Mouse (Mus musculus): ENCODE measurements around the gene Pum1. TPM values are rescaled to one million over a fixed set of nuclear protein-coding genes. Genes with fewer than 3 reads are reported as not detected.

Gene Pum1
- polyA plus RNA-seq, 1 experiment from 2014 or later = 49.6 TPM

DNA sequence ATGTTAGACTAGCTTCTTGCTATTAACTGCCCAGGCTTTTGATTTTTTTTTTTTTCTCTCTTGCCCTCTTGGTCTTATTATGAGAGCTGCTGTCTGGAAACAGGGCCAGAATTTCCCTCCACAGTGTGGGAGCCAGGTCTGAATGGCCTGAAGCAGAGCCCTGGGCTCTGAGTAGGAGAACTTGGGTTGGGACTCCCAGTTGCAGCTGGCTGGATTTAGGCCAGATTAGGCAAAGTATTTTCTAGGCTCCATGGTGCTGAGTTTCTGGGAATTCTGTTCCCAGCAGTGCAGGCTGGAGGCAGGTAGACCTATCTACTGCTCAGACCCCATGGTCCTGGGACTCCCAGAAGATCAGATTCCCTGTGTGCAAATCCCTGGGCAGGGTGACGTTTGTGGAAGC lies 135.3 kb downstream of the Pum1 start:
- POLR2A ChIA-PET = no interaction called here
- in situ Hi-C loops (cut with MboI; ENCODE audit: low pct_unique_long_range_greater_than_20kb) = loop anchor here (5.0 to 25.0 kb wide), 2 partner anchors 34 to 1039 kb away; partner anchors contain the start of genes Mecr and Ptpru
- CTCF ChIA-PET = interaction anchor here (1.6 kb wide), 1 partner anchor 94 kb away, joined by 3 read pairs; no protein-coding TSS in a partner anchor
- no peak for TF ChIP-seq CTCF (IDR thresholded peaks at IDR 0.05)
- ATAC-seq (no peak), DNase-seq (ENCODE audit: low read depth, low spot score) (no peak)
- H3K27me3 ChIP-seq = no peaks in the 10 kb centered on the region

- no peak for TF ChIP-seq CTCF (IDR thresholded peaks at IDR 0.05)
- H3K27me3 ChIP-seq = no peaks in the 10 kb centered on the region
- no peak for DNase-seq (ENCODE audit: low read depth, low spot score)
- POLR2A ChIA-PET = no interaction called here
- in situ Hi-C loops (cut with MboI; ENCODE audit: low pct_unique_long_range_greater_than_20kb) = loop anchor here (5.0 to 25.0 kb wide), 2 partner anchors 33 to 1038 kb away; partner anchors contain the start of genes Mecr and Ptpru
- CTCF ChIA-PET = interaction anchor here (1.6 kb wide), 1 partner anchor 93 kb away, joined by 3 read pairs; no protein-coding TSS in a partner anchor
- ATAC-seq = no peak
These were observed 136.0 kb downstream of the Pum1 start for GRCm38 (mm10) chr4:130799118-130799517.

DNA sequence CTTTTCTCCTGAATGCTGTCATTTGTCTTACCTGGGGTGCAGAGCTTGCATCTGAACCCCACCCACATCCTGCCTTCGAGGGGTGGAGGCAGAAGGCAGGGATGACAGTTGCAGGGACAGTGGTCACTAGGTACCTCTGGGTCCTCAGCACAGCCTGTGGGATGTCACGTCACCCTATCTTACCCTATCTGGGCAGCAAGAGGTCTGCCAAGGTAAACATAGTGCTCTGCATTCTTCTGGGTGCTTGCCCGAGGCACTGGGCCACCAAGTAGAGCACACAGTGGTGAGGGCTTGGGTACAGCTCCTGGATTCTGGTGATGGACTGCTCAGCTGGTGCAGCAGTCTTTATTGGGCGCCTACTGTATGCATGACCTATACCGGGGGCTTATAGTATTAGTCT lies 136.5 kb downstream of the Pum1 start:
- DNase-seq (ENCODE audit: low read depth, low spot score) = no peak
- no peaks in the 10 kb centered on the region for H3K27me3 ChIP-seq
- in situ Hi-C loops (cut with MboI; ENCODE audit: low pct_unique_long_range_greater_than_20kb) = loop anchor here (5.0 to 25.0 kb wide), 2 partner anchors 33 to 1038 kb away; partner anchors contain the start of genes Mecr and Ptpru
- POLR2A ChIA-PET = no interaction called here
- no peak for TF ChIP-seq CTCF (IDR thresholded peaks at IDR 0.05)
- CTCF ChIA-PET = interaction anchor here (1.6 kb wide), 1 partner anchor 92 kb away, joined by 3 read pairs; no protein-coding TSS in a partner anchor
- ATAC-seq = no peak

DNA sequence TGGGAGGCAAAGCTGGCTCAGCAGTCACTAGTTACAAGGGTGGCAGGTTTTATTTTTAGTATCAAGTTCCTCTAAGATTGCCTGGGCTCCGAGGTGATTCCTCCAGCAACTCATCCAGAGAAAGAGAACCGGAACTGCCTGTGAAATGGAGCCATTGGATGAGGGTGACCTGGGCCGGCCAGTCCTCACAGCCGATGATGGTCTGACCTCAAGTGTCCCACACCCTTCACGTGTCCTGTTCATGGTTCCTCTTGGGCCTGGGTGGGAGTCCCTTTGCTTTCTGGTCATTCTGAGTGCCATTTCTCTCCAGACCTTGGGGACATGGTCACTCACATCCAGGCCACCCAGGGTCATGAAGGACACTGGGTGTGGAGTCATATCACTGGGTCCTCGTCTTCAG lies 137.0 kb downstream of the Pum1 start:
- ATAC-seq = no peak
- no peak for TF ChIP-seq CTCF (IDR thresholded peaks at IDR 0.05)
- in situ Hi-C loops (cut with MboI; ENCODE audit: low pct_unique_long_range_greater_than_20kb) = no loop called here
- POLR2A ChIA-PET = no interaction called here
- CTCF ChIA-PET = interaction anchor here (1.6 kb wide), 1 partner anchor 92 kb away, joined by 3 read pairs; no protein-coding TSS in a partner anchor
- H3K27me3 ChIP-seq = no peaks in the 10 kb centered on the region
- DNase-seq (ENCODE audit: low read depth, low spot score) = no peak

GRCm38 (mm10) chr4:130801198-130801597 lies 138.1 kb downstream of the Pum1 start:
- in situ Hi-C loops (cut with MboI; ENCODE audit: low pct_unique_long_range_greater_than_20kb) = no loop called here
- no peak for DNase-seq (ENCODE audit: low read depth, low spot score)
- H3K27me3 ChIP-seq = no peaks in the 10 kb centered on the region
- no peak for ATAC-seq
- TF ChIP-seq CTCF (IDR thresholded peaks at IDR 0.05) = no peak
- ChIA-PET CTCF (interaction anchor here (0.9 to 1.3 kb wide), 4 partner anchors 10 to 77 kb away, joined by 3 to 5 read pairs (median 4); no protein-coding TSS in a partner anchor), POLR2A (interaction anchor here (0.7 kb wide), 1 partner anchor 37 kb away, joined by 3 read pairs; no protein-coding TSS in a partner anchor)

DNA sequence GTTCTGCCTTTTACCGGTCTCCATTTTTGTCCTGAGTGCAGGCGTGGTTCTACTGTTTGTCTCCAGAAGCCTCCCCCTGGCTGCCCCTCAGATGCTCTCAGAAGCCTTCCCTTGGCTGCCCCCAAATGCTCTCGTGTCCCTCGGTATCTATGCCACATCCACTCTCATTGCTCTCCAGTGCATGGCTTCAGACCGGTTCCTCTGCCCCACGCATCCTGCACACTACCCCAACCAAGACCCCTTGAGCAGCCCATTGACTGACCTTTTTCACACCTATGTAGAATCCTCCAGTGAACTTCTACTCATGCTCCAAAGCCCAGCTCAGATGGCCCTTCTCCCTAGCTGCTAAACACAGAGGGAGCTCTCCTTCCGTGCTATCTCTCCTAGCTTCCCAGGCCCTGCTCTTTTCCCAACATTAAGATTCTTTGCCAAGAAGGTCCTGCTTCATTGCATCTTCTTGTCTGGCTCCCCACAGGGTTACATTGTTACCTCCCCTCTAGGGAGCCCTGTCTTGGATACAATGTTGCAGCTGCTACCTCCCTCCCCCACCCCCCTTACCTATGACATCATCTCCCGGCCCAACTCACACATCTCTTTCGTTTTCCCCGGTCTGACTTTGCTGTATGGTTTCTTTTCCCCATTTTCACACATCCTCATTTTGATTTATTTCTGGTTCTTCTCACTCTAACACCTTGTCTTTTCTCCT lies 138.7 kb downstream of the Pum1 start:
- CTCF ChIA-PET = interaction anchor here (1.0 to 1.3 kb wide), 5 partner anchors 10 to 76 kb away, joined by 3 to 5 read pairs (median 3); no protein-coding TSS in a partner anchor
- in situ Hi-C loops (cut with MboI; ENCODE audit: low pct_unique_long_range_greater_than_20kb) = no loop called here
- POLR2A ChIA-PET = interaction anchor here (0.6 to 0.7 kb wide), 2 partner anchors 36 to 60 kb away, joined by 3 read pairs; no protein-coding TSS in a partner anchor
- TF ChIP-seq CTCF (IDR thresholded peaks at IDR 0.05) = no peak
- ATAC-seq (peak; percentile 68), DNase-seq (ENCODE audit: low read depth, low spot score) (peak; percentile 75)
- no peaks in the 10 kb centered on the region for H3K27me3 ChIP-seq

DNA sequence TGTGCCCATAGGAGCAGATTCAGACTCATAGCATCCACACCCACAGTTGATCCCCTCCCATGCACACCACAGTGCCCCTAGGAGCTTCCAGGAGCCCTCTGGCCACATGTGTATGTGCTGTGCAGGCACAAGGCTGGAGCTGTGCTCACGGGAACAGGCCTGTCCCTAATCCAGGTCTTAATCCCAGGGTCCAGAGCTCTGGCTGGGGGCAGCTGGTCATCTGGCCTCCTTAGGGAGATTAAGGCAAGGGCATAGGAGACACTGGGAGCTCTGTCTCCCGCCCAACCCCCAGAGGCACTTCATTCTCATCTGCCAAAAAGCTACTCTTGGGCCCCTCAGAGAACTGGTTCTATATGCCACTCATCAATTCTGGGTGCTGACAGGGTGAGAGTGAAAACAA lies 140.5 kb downstream of the Pum1 start:
- DNase-seq (ENCODE audit: low read depth, low spot score) (no peak), ATAC-seq (no peak)
- CTCF ChIA-PET = interaction anchor here (1.0 to 1.8 kb wide), 3 partner anchors 14 to 74 kb away, joined by 3 to 4 read pairs (median 3); no protein-coding TSS in a partner anchor
- POLR2A ChIA-PET = no interaction called here
- TF ChIP-seq CTCF (IDR thresholded peaks at IDR 0.05) = no peak
- in situ Hi-C loops (cut with MboI; ENCODE audit: low pct_unique_long_range_greater_than_20kb) = no loop called here
- H3K27me3 ChIP-seq = no peaks in the 10 kb centered on the region

DNA sequence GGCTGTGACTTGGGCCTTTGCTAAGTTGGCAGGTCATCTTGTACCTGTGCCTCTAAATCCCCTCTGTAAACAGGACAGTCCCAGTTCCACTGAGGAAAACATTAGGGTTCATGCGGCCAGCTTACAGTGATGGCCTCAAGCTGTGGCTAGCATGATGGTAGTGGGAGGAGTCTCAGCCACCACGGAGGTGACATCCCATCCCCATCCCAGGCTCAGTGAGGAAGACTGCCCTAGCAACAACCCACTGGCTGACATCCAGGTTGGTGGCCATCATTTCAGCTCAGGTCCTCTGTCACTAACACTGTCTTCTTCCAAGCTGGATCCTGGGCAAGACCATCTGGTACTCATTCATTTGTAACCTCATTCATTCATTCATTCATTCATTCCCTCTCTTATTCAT lies 141.2 kb downstream of the Pum1 start:
- ChIA-PET POLR2A (no interaction called here), CTCF (interaction anchor here (0.9 to 1.8 kb wide), 3 partner anchors 10 to 19 kb away, joined by 3 to 4 read pairs (median 3); no protein-coding TSS in a partner anchor)
- H3K27me3 ChIP-seq = no peaks in the 10 kb centered on the region
- no peak for DNase-seq (ENCODE audit: low read depth, low spot score)
- no peak for ATAC-seq
- no peak for TF ChIP-seq CTCF (IDR thresholded peaks at IDR 0.05)
- in situ Hi-C loops (cut with MboI; ENCODE audit: low pct_unique_long_range_greater_than_20kb) = no loop called here

DNA sequence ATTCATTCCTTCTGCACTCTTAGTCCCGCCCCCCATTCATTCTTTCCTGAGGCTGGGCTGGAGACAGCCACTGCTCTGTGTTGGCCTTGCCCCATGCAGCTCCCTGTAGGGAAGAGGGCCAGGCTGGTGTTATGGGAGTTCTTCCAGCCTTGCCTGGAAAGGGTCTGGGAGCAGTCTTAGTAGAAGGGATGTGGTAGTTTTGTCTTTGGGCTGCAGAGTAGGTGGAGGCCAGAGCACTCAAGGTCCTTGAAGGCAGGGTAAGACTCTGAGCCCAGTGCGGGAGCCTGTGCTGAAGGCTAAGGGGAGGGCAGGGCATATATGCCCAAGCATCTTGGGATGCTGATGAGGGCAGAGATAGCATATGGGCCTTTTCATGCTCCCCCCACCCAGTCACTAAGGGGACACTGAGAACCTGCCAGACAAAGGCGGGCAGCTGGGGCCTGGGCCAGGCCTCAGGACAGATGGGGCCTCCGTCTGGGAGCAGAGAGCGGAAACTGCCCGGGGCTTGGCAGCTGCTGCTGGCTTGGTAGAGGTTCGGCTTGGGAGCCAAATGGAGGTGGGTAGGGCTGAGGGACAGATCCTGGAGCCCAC lies 141.7 kb downstream of the Pum1 start:
- POLR2A ChIA-PET = no interaction called here
- CTCF ChIA-PET = interaction anchor here (0.9 kb wide), 1 partner anchor 9 kb away, joined by 3 read pairs; no protein-coding TSS in a partner anchor
- no peak for TF ChIP-seq CTCF (IDR thresholded peaks at IDR 0.05)
- ATAC-seq (no peak), DNase-seq (ENCODE audit: low read depth, low spot score) (no peak)
- H3K27me3 ChIP-seq = no peaks in the 10 kb centered on the region
- in situ Hi-C loops (cut with MboI; ENCODE audit: low pct_unique_long_range_greater_than_20kb) = no loop called here

DNA sequence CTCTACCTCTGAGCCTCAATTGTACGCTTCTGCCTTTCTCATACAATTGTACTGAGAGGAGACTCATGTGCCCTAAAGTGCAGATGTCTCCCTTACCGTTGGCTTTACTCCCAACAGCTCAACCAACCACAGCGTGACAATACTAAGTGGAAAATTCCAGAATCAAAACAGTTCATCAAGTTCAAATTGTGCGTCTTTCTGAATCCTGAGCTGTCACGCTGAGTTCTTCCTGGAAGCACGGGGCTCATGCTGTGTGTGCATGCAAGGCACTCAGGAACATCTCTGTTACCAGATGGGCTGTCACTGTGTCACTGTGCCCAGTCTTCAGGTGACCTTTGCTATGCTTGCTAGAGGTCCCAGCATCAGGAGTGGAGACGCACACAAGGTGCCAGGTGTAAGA lies 142.6 kb downstream of the Pum1 start:
- POLR2A ChIA-PET = interaction anchor here (0.5 to 0.7 kb wide), 2 partner anchors 13 to 26 kb away, joined by 3 read pairs; no protein-coding TSS in a partner anchor
- no peaks in the 10 kb centered on the region for H3K27me3 ChIP-seq
- TF ChIP-seq CTCF (IDR thresholded peaks at IDR 0.05) = no peak
- CTCF ChIA-PET = interaction anchor here (1.2 kb wide), 1 partner anchor 70 kb away, joined by 3 read pairs; no protein-coding TSS in a partner anchor
- in situ Hi-C loops (cut with MboI; ENCODE audit: low pct_unique_long_range_greater_than_20kb) = no loop called here
- DNase-seq (ENCODE audit: low read depth, low spot score) = no peak
- ATAC-seq = no peak

Data from Patski (cell line).